Mouse (Mus musculus): ENCODE measurements at regions not wholly inside any gene's neighbourhood (a gene's known extent, or its start where the extent isn't known, plus 50 kb on each side); places are given as distances from the start of the nearest gene placed in this dataset.

- CTCF ChIA-PET: no interaction called here
These were observed 121.7 kb upstream of the Nt5c1b start for GRCm38 (mm10) chr12:10248110-10248509.

- CTCF ChIA-PET: no interaction called here
These were observed 113.4 kb upstream of the Nt5c1b start for GRCm38 (mm10) chr12:10256385-10256784.

- CTCF ChIA-PET: interaction anchor here (0.6 kb wide), 1 partner anchor 28 kb away, joined by 4 read pairs; no protein-coding TSS in a partner anchor
These were observed 103.6 kb upstream of the Nt5c1b start for GRCm38 (mm10) chr12:10266201-10266600.

DNA sequence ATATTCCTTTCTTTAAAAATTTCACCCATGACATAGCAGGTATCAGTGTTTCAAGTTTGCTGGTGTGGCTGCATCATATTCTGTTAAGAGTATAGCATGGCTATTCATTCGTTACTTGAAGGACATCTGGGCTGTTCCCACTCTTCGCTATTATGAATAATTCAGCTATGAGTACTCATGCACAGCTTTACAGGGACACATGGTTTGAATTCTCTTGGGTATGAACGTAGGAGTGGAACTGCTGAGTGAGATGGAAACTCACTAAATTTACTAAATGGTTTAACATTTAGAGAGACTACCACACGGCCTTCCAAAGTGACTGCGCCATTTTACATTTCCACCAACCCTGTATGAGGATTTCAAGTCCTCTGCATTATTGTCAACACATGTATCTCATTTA, 97.7 kb upstream of the Nt5c1b start:
- CTCF ChIA-PET: no interaction called here

- CTCF ChIA-PET: no interaction called here
These were observed 94.5 kb upstream of the Nt5c1b start for GRCm38 (mm10) chr12:10275226-10275625.

GRCm38 (mm10) chr12:10292646-10293045, 77.1 kb upstream of the Nt5c1b start:
- CTCF ChIA-PET: no interaction called here

- CTCF ChIA-PET: no interaction called here
These were observed 63.8 kb upstream of the Nt5c1b start for GRCm38 (mm10) chr12:10305970-10306369.
